Mouse (Mus musculus): ENCODE data around the gene Pbrm1. TPM values are rescaled to one million over a fixed set of nuclear protein-coding genes. Genes with fewer than 3 reads are reported as not detected.

Gene Pbrm1
- total and polyA plus RNA-seq, 3 experiments: 28.7 to 62.0 (median 32.4) TPM

DNA sequence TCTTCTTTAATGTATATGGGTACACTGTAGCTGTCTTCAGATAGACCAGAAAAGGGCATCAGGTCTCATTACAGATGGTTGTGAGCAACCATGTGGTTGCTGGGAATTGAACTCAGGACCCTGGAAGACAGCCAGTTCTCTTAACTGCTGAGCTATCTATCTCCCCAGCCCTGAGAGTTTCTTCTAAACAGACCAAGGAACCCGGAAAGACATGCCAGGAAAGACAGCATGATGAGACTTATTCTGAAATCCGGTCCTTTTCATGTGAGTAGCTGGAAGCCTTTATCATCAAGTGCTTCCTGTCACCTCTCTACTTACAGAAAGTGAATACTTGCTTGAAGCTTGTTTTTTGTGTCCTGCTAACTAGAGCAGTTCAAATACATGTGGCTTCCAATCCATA, 14.4 kb upstream of the Pbrm1 start (continued):
- TF ChIP-seq UBTF (IDR thresholded peaks at IDR 0.05; ENCODE audit: borderline replicate concordance, insufficient read depth, low read depth, low read length): no peak
- peak; percentile 18; the same call in 1 of the 2 replicates for TF ChIP-seq TAL1 (IDR thresholded peaks at IDR 0.05; ENCODE audit: low read length)
- TF ChIP-seq POLR2AphosphoS2 (IDR thresholded peaks at IDR 0.05; ENCODE audit: low read length): no peak
- TF ChIP-seq KAT2A (conservative IDR thresholded peaks at IDR 0.05; ENCODE audit: low read depth, low read length): no peak
- TF ChIP-seq GATA1 (IDR thresholded peaks at IDR 0.05; ENCODE audit: low read depth, low read length): peak; percentile 47; the same call in 1 of the 2 replicates
- TF ChIP-seq E2F4 (IDR thresholded peaks at IDR 0.05; ENCODE audit: borderline replicate concordance, low read depth, low read length): no peak
- TF ChIP-seq GABPA (IDR thresholded peaks at IDR 0.05; ENCODE audit: low read depth, low read length): no peak
- no peak for TF ChIP-seq ZMIZ1 (IDR thresholded peaks at IDR 0.05; ENCODE audit: low read depth, low read length)
- 0 out of 2 replicates have a peak, but pooled peaks have one; percentile 23 for TF ChIP-seq HCFC1 (IDR thresholded peaks at IDR 0.05; ENCODE audit: low read depth, low read length)
- no peak for TF ChIP-seq TCF12 (IDR thresholded peaks at IDR 0.05; ENCODE audit: low read depth, low read length)
- TF ChIP-seq CHD2 (IDR thresholded peaks at IDR 0.05; ENCODE audit: low read length): no peak
- TF ChIP-seq POLR2A (IDR thresholded peaks at IDR 0.05; ENCODE audit: control insufficient read depth in 1 of 2, insufficient read depth in 1 of 2, low read depth in 1 of 2, low read length in 2 of 2, poor library complexity in 1 of 2): no peak
- TF ChIP-seq ZKSCAN1 (IDR thresholded peaks at IDR 0.05; ENCODE audit: low read depth, low read length): no peak
- TF ChIP-seq ZNF384 (IDR thresholded peaks at IDR 0.05; ENCODE audit: low read depth, low read length): no peak
- TF ChIP-seq CHD1 (IDR thresholded peaks at IDR 0.05; ENCODE audit: low read depth, low read length): no peak
- TF ChIP-seq BHLHE40 (IDR thresholded peaks at IDR 0.05; ENCODE audit: borderline replicate concordance, low read depth, low read length): no peak; the same call in 1 of the 2 replicates
- no peak for TF ChIP-seq JUND (IDR thresholded peaks at IDR 0.05; ENCODE audit: low read depth, low read length)
- no peak for TF ChIP-seq USF1 (IDR thresholded peaks at IDR 0.05; ENCODE audit: low read depth, low read length)

DNA sequence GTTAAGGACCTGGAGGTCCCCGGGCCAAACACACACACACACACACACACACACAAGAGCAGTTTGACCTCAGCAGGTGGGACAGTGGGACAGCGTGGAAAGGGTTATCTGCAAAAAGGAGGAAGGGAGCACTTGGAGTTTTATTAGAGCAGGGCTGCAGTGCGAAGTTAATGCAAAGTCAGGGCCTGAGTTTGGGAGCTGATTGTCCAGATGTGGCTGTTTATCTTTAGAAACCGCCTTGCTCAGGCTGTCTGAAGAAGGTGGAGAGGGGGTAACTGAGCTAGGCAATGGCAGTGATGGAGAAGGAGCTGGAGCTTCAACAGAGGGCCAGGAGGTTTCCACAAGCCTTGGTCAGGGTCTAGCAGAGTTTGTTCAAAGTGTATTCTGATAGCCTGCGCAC, 12.2 kb upstream of the Pbrm1 start:
- peaks cover 4 to 10% of the 10 kb centered on the region in 2 experiments for H3K4me1 ChIP-seq (ENCODE audit: control insufficient read depth in 1 of 2, insufficient read depth in 2 of 2, low read length in 2 of 2)

More for the DNA sequence above, 12.2 kb upstream of the Pbrm1 start:
- no peak overlapping the region for H3K27ac ChIP-seq (ENCODE audit: control insufficient read depth, low read depth, low read length)
- no peak overlapping the region for H3K4me3 ChIP-seq (ENCODE audit: control insufficient read depth in 1 of 2, insufficient read depth in 1 of 2, low read depth in 2 of 2, low read length in 2 of 2)
- H3K79me2 ChIP-seq (ENCODE audit: control insufficient read depth, insufficient read depth, low read length, poor library complexity): peaks cover 2% of the 10 kb centered on the region; the same call in 1 of the 2 replicates
- H3K9me3 ChIP-seq (replicated peaks; ENCODE audit: insufficient read depth, low read length): no peaks in the 10 kb centered on the region
- H3K9ac ChIP-seq (ENCODE audit: control insufficient read depth, low read depth, low read length, poor library complexity, severe bottlenecking): no peak overlapping the region
- H3K36me3 ChIP-seq (ENCODE audit: control insufficient read depth in 1 of 2, insufficient read depth in 2 of 2, low read length in 2 of 2): peaks cover 1 to 8% of the 10 kb centered on the region in 2 experiments; a peak in 2 of 4 replicates
- DNase-seq (ENCODE audit: low read depth, low spot score): peak; percentile 55
- TF ChIP-seq GATA1 (IDR thresholded peaks at IDR 0.05; ENCODE audit: low read depth, low read length) (0 out of 2 replicates have a peak, but pooled peaks have one; percentile 26), TAL1 (IDR thresholded peaks at IDR 0.05; ENCODE audit: low read length) (peak; percentile 64), MYB (IDR thresholded peaks at IDR 0.05; ENCODE audit: low read depth, low read length) (no peak), POLR2AphosphoS2 (IDR thresholded peaks at IDR 0.05; ENCODE audit: low read length) (no peak), EP300 (IDR thresholded peaks at IDR 0.05; ENCODE audit: low read depth in 1 of 2, low read length in 2 of 2) (peak in 1 of 2 experiments; percentile 53; a peak in 2 of 4 replicates)
- H3K27me3 ChIP-seq (ENCODE audit: control insufficient read depth in 1 of 2, insufficient read depth in 2 of 2, low read length in 2 of 2): no peaks in the 10 kb centered on the region

Measured in MEL (cell line).